Mouse (Mus musculus) small intestine, adult 2 months (tissue): ENCODE results near the gene Sptbn4. TPM values are rescaled to one million over a fixed set of nuclear protein-coding genes. Genes with fewer than 3 reads are reported as not detected.

ENCODE experiments used
- H3K27ac ChIP-seq: fragments of 200-500 bp; 2 replicates; pipeline ENCODE4 v1.5.1; 2012; ENCODE audit warnings: low read depth, low read length, control low read depth, inconsistent platforms; ENCODE audit not compliant: insufficient read depth
- H3K27me3 ChIP-seq: fragments of 200-500 bp; 2 replicates; pipeline ENCODE4 v1.6.1; 2012; ENCODE audit warnings: mild to moderate bottlenecking, moderate library complexity, low read length, inconsistent platforms; ENCODE audit not compliant: control insufficient read depth, insufficient read depth
- H3K36me3 ChIP-seq: fragments of 200-500 bp; 2 replicates; pipeline ENCODE4 v1.6.1; 2012; ENCODE audit warnings: mild to moderate bottlenecking, low read length, control low read depth, inconsistent platforms; ENCODE audit not compliant: control insufficient read depth, insufficient read depth
- H3K4me1 ChIP-seq: fragments of 200-500 bp; 2 replicates; pipeline ENCODE4 v1.6.1; 2012; ENCODE audit warnings: low read length, inconsistent platforms, mixed read lengths; ENCODE audit not compliant: control insufficient read depth, insufficient read depth, insufficient read length
- H3K4me3 ChIP-seq: fragments of 200-500 bp; 2 replicates; pipeline ENCODE4 v1.5.1; 2012; ENCODE audit warnings: low read depth, mild to moderate bottlenecking, control low read depth, inconsistent platforms, low read length, moderate library complexity
- CTCF ChIP-seq: fragments of 200-500 bp; IDR thresholded peaks from 2 replicates; pipeline ENCODE4 v1.5.1; 2012; ENCODE audit warnings: low read depth, mild to moderate bottlenecking, control low read depth, inconsistent platforms, low read length, moderate library complexity, mixed read lengths; ENCODE audit not compliant: insufficient replicate concordance, insufficient read length; ENCODE audit errors: extremely low read depth
- POLR2A ChIP-seq: fragments of 200-500 bp; IDR thresholded peaks from 2 replicates; pipeline ENCODE4 v1.6.1; 2012; ENCODE audit warnings: low read depth, mild to moderate bottlenecking, control low read depth, inconsistent platforms, low read length, moderate library complexity
- WGBS: fragments of 180-500 bp; shearing (Covaris S2); methylation state at CpG from one replicate; pipeline ENCODE4 v1.1.7; 2018; 5-methylcytosine and 5-hydroxymethylcytosine counted together
- polyA plus RNA-seq: library from polyadenylated mRNA; depleted of rRNA; stranded (reverse); fragments of >200 nt; gene quantifications from 2 replicates; pipeline ENCODE4 v1.2.3, GENCODE M21; 2012

Sptbn4 gene
- polyA plus RNA-seq, 1 experiment: 0.19 TPM

GRCm38 (mm10) chr7:27357595-27357978, 89.9 kb downstream of the Sptbn4 start:
- Histone ChIP-seq H3K36me3 (no peaks in the 10 kb centered on the region), H3K4me1 (peaks cover 3% of the 10 kb centered on the region; the same call in 1 of the 2 replicates), H3K4me3 (no peak overlapping the region), H3K27me3 (0 out of 2 replicates have a peak, but pooled peaks cover 3% of the 10 kb centered on the region), H3K27ac (peak overlapping the region; percentile 75)
- WGBS: 14% methylated on average over 3 of the region's 3 CpGs
- TF ChIP-seq POLR2A (no peak), CTCF (no peak)

GRCm38 (mm10) chr7:27356861-27357594, 90.5 kb downstream of the Sptbn4 start, which contains the start of gene Gm20479:
TSS of gene Gm20479 (minus strand) at chr7:27357419.
- 8% methylated on average over 27 of the region's 27 CpGs for whole genome bisulfite sequencing
- TF ChIP-seq CTCF (no peak), POLR2A (peak; percentile 40; the same call in 1 of the 2 replicates)
- peak within 1 kb of the TSS; percentile 75 for H3K27ac ChIP-seq

DNA sequence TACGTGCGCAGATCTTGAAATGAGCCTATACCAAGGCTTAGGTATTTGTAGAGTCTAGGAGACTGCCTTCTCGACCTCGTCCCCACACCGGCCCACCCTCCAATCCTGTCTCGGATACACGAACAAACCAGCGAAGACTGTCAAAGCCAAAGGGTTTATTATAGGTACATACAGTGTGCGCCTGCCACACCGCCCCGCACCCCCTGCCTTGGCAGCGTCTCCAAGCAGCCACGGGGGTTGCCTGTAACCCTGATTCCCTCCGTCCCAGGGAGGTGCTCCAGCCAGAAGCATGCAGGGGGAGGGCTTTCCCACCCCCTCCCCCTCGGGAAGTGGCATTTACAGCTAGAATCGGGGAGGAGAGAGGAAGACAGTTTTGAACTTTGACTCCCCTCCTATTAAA, 91.2 kb downstream of the Sptbn4 start:
- Histone ChIP-seq H3K27me3 (no peaks in the 10 kb centered on the region), H3K27ac (peak overlapping the region; percentile 75), H3K4me3 (peak overlapping the region; percentile 85), H3K36me3 (peaks cover 3% of the 10 kb centered on the region; the same call in 1 of the 2 replicates), H3K4me1 (peaks cover 3% of the 10 kb centered on the region; the same call in 1 of the 2 replicates)
- 2% methylated on average over 16 of the region's 16 CpGs for WGBS
- TF ChIP-seq CTCF (no peak), POLR2A (no peak)

More at GRCm38 (mm10) chr7:27356861-27357594, 90.5 kb downstream of the Sptbn4 start, which contains the start of gene Gm20479:
- Histone ChIP-seq H3K27me3 (0 out of 2 replicates have a peak, but pooled peaks cover under 1% of the 10 kb centered on the region), H3K36me3 (no peaks in the 10 kb centered on the region), H3K4me3 (peak within 1 kb of the TSS; percentile 85), H3K4me1 (peaks cover 3% of the 10 kb centered on the region; the same call in 1 of the 2 replicates)

GRCm38 (mm10) chr7:27355745-27356240, 91.7 kb downstream of the Sptbn4 start, which contains the start of gene Shkbp1:
TSS of gene Shkbp1 (minus strand) at chr7:27356019.
- TF ChIP-seq CTCF (no peak), POLR2A (no peak; the same call in 1 of the 2 replicates)
- Histone ChIP-seq H3K4me1 (peaks cover 3% of the 10 kb centered on the region; the same call in 1 of the 2 replicates), H3K27ac (peak within 1 kb of the TSS; percentile 75), H3K27me3 (no peaks in the 10 kb centered on the region), H3K36me3 (peaks cover 3% of the 10 kb centered on the region; the same call in 1 of the 2 replicates), H3K4me3 (peak within 1 kb of the TSS; percentile 85)
- WGBS: under 1% methylated on average over 34 of the region's 34 CpGs

DNA sequence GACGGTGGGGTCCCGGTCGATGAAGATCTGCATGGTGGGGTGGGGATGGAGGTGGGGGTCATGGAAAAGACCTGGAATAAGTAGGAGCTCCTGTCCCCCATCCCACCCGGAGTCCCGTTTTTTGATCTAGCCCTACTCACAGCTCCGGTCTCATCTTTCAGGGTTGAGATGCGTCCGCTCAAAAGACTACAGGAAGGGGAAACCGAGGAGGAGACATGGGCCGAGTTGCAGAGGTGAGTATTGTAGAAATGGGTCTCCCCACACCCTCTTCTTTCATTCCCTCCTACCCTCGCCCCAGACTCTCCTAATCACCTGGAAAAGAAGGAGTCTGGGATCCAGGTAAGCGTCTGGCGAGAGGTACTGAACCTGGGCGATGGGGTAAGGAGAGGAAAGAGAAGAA, 92.2 kb downstream of the Sptbn4 start:
- H3K4me1 ChIP-seq: peaks cover 3% of the 10 kb centered on the region; the same call in 1 of the 2 replicates
- 0 out of 2 replicates have a peak overlapping the region, but pooled peaks have one; percentile 13 for H3K27ac ChIP-seq
- 13% methylated on average over 14 of the region's 14 CpGs for WGBS
- H3K4me3 ChIP-seq: peak overlapping the region; percentile 85
- H3K36me3 ChIP-seq: peaks cover 6% of the 10 kb centered on the region
- TF ChIP-seq POLR2A (no peak), CTCF (no peak)
- H3K27me3 ChIP-seq: no peaks in the 10 kb centered on the region

GRCm38 (mm10) chr7:27354783-27355182, 92.7 kb downstream of the Sptbn4 start:
- H3K36me3 ChIP-seq: peaks cover 6% of the 10 kb centered on the region
- WGBS: 65% methylated on average over 4 of the region's 4 CpGs
- no peaks in the 10 kb centered on the region for H3K27me3 ChIP-seq
- no peak for TF ChIP-seq POLR2A
- no peak for TF ChIP-seq CTCF
- no peak overlapping the region; the same call in 1 of the 2 replicates for H3K4me3 ChIP-seq
- H3K27ac ChIP-seq: no peak overlapping the region
- peaks cover 3% of the 10 kb centered on the region; the same call in 1 of the 2 replicates for H3K4me1 ChIP-seq

- no peak for TF ChIP-seq CTCF
- peaks cover 6% of the 10 kb centered on the region for H3K36me3 ChIP-seq
- H3K4me1 ChIP-seq: peaks cover 3% of the 10 kb centered on the region; the same call in 1 of the 2 replicates
- WGBS: 26% methylated on average over 6 of the region's 6 CpGs
- H3K27ac ChIP-seq: no peak overlapping the region
- no peaks in the 10 kb centered on the region for H3K27me3 ChIP-seq
- H3K4me3 ChIP-seq: no peak overlapping the region
Observed at GRCm38 (mm10) chr7:27354144-27354543, 93.3 kb downstream of the Sptbn4 start.
